Mouse (Mus musculus) left cerebral cortex, adult 11 months (tissue): ENCODE measurements around the gene Triobp.
"Not testable (repeated sequence)": the region's sequence is repeated elsewhere in the genome, so short reads cannot be mapped to it uniquely, and the experiment has no call there.

ENCODE experiments used
- DNase-seq: peaks from one replicate; pipeline ENCODE4 v3.0.0; 2022; ENCODE audit warnings: low spot score

Gene Triobp

GRCm38 (mm10) chr15:79001559-79001958, 54.0 kb downstream of the Triobp start:
- DNase-seq, result no peak

GRCm38 (mm10) chr15:79002036-79002435, 54.5 kb downstream of the Triobp start:
- DNase-seq, result no peak

GRCm38 (mm10) chr15:79003079-79003478, 55.6 kb downstream of the Triobp start:
- DNase-seq, result no peak

- no peak for DNase-seq
Observed at GRCm38 (mm10) chr15:79005581-79005980, 58.1 kb downstream of the Triobp start.

- DNase-seq, result no peak
Observed at GRCm38 (mm10) chr15:79006638-79007037, 59.1 kb downstream of the Triobp start.

GRCm38 (mm10) chr15:79007059-79007458, 59.5 kb downstream of the Triobp start:
- no peak for DNase-seq

GRCm38 (mm10) chr15:79007836-79008235, 60.3 kb downstream of the Triobp start:
- not testable (repeated sequence) for DNase-seq

GRCm38 (mm10) chr15:79009734-79010133, 62.2 kb downstream of the Triobp start:
- DNase-seq, result no peak

- DNase-seq, result no peak
Observed at GRCm38 (mm10) chr15:79011550-79011949, 64.0 kb downstream of the Triobp start.

GRCm38 (mm10) chr15:79013382-79013781, 65.9 kb downstream of the Triobp start:
- DNase-seq, result no peak

- no peak for DNase-seq
Observed at GRCm38 (mm10) chr15:79018191-79018590, 70.7 kb downstream of the Triobp start.

- no peak for DNase-seq
Observed at GRCm38 (mm10) chr15:79018886-79019285, 71.4 kb downstream of the Triobp start.

- DNase-seq, result no peak
Observed at GRCm38 (mm10) chr15:79022671-79023230, 75.2 kb downstream of the Triobp start.

GRCm38 (mm10) chr15:79023366-79023765, 75.8 kb downstream of the Triobp start:
- no peak for DNase-seq

GRCm38 (mm10) chr15:79025687-79026308, 78.3 kb downstream of the Triobp start:
- DNase-seq, result no peak

GRCm38 (mm10) chr15:79026511-79027290, 79.2 kb downstream of the Triobp start:
- no peak for DNase-seq

- DNase-seq, result no peak
Observed at GRCm38 (mm10) chr15:79027291-79028205, 80.0 kb downstream of the Triobp start.

- DNase-seq, result peak; percentile 84
Observed at GRCm38 (mm10) chr15:79028237-79028738, 80.8 kb downstream of the Triobp start, which contains the start of gene H1f0. TSS of gene H1f0 (plus strand) at chr15:79028450.

- no peak for DNase-seq
Observed at GRCm38 (mm10) chr15:79028823-79029484, 81.4 kb downstream of the Triobp start.

- no peak for DNase-seq
Observed at GRCm38 (mm10) chr15:79029519-79030241, 82.2 kb downstream of the Triobp start.
